Mouse (Mus musculus): ENCODE measurements around the gene Fam19a1.

GRCm38 (mm10) chr6:96432397-96432796 is 319.4 kb downstream of the Fam19a1 start:
- TF ChIP-seq POLR2A (IDR thresholded peaks at IDR 0.05; ENCODE audit: borderline replicate concordance, control insufficient read depth, low read depth, low read length) (no peak), CTCF (IDR thresholded peaks at IDR 0.05; ENCODE audit: control insufficient read depth, insufficient read depth, low read length) (no peak)

All from bone marrow, adult 2 months (tissue).